Mouse (Mus musculus): ENCODE results near the gene Fntb. TPM values are rescaled to one million over a fixed set of nuclear protein-coding genes. Genes with fewer than 3 reads are reported as not detected.
"Not testable (repeated sequence)": the region's sequence is repeated elsewhere in the genome, so short reads cannot be mapped to it uniquely, and the experiment has no call there.

Gene Fntb
- total RNA-seq, 2 experiments from 2014 or later, result 13.3 to 14.5 TPM

DNA sequence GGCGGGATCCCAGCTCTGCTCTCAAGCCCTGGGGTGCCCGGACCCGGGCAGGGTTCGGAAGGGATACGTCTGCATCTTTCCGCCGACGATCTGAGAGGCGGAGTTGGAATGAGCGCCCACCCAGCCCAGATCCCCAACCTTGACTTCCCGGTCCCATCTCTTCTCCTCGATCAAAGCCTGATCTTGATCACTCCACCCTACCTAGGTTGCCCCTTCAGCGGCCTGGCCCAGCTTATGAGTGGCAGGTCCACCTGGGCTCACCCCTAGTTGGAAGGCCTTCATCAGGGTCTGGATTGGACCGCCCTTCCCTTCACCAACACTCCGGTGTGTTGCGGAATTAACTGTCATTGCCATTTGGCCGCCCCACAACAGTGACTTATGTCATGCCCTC, 57.3 kb downstream of the Fntb start, which contains the start of gene Rab15:
TSS of gene Rab15 (minus strand) at position 258 of the 391 bp plus-strand sequence.
- intact Hi-C loops (cut with DNase I), result no loop called here
- DNase-seq, result no peak

DNA sequence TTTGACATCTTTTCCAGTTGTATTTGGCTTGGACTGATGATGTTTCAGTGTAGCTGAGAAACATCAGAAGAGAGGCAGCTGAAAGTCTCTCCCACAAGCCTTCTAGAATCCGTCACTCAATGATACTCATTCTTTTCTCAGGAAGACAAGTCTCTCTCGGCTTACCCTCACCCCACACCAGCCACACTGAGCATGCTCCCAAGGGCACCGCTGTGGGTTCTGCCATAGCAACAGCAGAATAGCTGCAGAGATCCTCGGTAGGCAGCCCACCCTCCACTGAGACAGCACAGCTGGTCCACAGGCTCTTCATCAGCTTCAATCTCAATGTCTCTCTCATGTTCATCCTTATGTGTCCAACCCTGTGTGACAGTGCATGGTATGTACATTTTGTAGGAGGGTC, 59.9 kb downstream of the Fntb start:
- intact Hi-C loops (cut with DNase I), result no loop called here
- DNase-seq, result no peak

DNA sequence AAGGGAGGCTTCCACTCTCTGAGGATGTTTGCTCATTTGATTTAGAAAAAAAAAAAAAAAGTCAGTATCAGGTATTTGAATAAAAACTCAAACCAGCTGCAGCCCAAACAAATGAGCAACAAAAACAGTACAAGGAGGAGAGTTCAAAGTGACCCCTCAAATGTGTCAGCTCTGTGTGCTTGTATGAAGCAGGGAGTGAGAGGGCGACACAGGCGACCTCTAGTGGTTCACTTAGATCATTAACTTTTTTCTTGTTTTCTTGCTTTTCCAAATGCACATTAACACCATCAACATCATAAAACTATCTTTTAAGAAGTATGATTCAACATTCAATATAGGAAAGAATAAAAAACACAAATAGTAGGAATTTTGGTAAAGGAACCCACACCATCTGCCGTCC, 67.3 kb downstream of the Fntb start:
- DNase-seq, result no peak
- intact Hi-C loops (cut with DNase I), result loop anchor here (10.0 kb wide), 1 partner anchor 732 kb away; no protein-coding TSS in a partner anchor

DNA sequence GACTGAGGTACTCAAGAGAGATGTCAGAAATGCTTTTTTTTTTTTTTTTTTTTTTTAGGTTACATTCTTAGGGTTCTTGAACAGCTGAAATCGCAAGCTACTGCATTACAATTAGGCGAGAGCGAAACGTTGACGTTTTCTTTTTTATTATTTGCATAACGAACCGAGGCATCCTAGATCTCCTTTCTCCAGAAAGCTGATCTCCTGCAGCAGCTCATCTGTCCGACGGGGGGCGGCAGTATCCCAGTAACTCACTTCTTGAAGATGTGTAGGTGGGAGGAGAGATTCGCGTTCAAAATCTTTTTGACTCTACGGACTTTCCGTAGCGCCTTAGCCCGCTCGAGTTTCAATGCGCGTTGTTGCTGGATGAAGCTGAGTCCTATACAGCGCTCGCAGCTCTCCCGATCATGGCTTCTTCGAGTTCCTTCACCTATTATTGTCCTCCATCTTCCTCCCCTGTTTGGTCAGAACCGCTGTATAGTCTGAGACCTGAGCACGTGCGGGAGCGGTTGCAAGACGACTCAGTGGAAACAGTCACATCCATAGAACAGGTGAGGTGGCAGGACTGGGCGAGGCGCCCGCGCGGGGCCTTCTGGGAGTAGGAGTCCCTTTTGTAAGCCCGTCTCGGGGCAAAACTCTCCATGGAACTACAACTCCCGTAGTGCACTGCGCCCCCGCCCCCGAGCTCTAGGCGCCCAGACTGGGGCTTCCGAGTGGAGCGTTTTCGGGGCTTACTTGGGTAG, 71.9 kb downstream of the Fntb start:
- peak; percentile 96 to 98 for DNase-seq
- intact Hi-C loops (cut with DNase I), result loop anchor here (2.0 to 10.0 kb wide), 5 partner anchors 42 to 830 kb away; partner anchors contain the start of gene Fut8

DNA sequence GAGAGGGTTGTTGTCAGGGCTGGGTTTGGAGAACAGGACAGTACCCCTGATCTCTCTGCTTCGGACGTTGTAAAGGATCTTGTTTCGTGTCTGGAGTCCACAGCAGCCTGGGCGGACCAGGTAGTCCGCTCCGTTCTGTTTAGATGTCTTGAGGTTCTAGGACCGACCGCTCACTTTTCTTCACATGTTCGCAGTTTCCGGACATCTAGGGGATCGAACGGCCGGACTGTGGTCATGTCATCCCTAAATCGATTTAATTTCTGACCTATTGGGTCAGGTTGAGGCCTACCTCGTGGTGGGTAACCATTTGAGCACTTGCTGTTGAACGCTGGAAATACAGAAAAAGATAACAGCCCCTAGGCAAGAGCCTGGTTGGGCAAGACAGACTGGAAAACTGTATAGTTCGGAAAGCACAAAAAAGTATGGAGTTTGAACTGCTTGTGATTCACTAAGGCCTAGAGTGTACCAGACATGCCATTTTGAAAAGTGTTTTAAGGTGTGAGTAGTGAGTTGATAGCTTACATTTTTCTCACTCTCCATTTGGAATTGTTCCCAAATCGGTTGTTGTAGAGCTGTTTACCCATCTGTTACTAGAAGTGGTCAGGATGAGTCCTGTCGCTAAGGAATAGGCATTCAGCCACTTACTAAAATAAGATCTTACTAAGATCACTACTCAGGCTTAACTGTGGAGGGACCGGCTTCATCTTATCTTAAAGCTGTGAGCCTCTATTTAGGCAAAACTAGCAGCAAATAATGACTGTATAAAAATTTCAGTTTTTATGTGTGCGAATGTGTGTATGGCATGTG, 72.7 kb downstream of the Fntb start:
- intact Hi-C loops (cut with DNase I), result loop anchor here (2.0 to 10.0 kb wide), 6 partner anchors 41 to 829 kb away; partner anchors contain the start of gene Fut8

DNA sequence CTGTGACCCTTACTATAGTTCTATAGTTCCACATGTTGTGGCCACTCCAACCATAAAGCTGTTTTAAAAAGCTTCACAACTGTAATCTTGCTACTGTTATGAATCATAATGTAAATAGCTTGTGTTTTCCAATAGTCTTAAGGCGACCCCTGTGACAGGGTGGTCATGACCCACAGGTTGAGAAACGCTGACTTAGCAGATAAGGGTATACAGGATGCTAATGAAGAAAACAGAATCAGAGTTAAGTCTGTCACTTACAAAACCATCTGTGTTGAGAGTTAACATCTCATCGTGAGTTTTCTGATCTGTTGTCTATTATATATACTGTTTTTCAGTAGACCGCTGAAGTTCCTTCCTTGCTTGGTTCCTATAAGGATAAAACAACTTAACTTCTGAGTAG, 73.9 kb downstream of the Fntb start:
- no peak for DNase-seq
- intact Hi-C loops (cut with DNase I), result loop anchor here (2.0 to 10.0 kb wide), 5 partner anchors 122 to 828 kb away; partner anchors contain the start of gene Fut8

More for the DNA sequence above, 72.7 kb downstream of the Fntb start:
- no peak for DNase-seq

DNA sequence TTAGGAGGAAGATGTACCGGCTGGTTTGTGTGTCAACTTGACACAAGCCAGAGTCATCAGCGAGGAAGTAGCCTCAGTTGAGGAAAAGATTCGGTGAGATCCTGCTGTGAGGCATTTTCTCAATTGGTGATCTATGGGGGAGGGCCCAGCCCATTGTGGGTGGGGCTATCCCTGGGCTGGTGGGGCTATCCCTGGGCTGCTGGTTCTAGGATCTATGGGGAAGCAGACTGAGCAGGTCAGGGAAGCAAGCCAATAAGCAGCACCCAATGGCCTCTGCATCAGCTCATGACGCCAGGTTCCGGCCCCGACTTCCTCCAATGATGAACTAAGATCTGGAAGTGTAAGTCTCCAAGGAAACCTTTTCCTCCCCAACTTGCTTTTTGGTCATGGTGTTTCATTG, 74.7 kb downstream of the Fntb start:
- intact Hi-C loops (cut with DNase I), result no loop called here
- DNase-seq, result no peak

DNA sequence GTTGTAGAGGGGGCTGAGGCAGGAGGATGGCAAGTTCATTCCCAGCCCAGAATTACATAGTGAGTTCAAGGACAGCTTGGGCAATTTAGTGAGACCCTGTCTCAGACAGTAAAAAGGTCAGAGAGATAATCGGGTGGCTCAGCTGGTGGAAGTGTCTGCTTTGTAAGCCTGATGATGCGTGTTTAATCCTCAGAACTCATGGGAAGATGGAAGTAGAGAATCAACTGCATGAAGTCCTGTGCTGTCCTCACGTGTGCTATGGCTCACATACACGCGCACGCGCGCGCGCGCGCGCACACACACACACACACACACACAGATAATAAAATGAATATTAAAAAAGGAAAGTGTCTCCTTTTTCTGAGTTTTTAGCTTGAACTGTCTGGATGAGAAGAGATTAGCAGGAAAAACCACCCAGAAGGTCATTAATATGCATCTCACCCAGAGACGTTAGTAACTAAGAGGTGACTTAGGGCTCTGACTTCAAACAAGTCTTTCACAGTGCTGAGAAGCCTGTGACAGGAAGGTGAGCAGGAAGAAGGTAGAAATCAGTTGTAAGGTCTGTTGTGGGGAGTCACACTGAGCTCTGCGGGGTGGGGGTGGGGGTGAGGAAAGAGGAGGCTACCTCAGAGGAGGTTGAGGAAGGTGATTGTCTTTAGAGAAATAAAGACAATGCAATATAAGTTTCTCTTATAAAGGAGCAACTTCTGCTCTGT, 79.1 kb downstream of the Fntb start:
- no peak for DNase-seq
- intact Hi-C loops (cut with DNase I), result no loop called here

DNA sequence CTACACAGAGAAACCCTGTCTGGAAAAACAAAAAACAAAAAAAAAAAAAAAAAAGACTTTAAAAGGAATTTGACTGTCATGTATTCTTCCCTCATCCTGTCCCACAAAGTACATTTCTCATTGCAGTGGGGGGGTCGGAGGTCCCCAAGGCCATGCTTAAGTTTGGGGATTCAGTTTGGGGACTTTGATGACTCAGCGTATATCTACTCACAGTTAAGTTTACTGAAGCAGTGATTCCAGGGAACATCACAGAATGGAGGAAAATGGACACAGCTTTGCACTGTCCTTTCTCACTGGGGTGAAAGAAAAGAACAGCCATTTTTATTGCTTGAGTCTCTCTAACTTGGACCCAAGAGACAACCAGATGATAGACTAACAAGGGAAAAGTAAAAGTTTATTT, 87.0 kb downstream of the Fntb start:
- intact Hi-C loops (cut with DNase I), result no loop called here
- no peak for DNase-seq

DNA sequence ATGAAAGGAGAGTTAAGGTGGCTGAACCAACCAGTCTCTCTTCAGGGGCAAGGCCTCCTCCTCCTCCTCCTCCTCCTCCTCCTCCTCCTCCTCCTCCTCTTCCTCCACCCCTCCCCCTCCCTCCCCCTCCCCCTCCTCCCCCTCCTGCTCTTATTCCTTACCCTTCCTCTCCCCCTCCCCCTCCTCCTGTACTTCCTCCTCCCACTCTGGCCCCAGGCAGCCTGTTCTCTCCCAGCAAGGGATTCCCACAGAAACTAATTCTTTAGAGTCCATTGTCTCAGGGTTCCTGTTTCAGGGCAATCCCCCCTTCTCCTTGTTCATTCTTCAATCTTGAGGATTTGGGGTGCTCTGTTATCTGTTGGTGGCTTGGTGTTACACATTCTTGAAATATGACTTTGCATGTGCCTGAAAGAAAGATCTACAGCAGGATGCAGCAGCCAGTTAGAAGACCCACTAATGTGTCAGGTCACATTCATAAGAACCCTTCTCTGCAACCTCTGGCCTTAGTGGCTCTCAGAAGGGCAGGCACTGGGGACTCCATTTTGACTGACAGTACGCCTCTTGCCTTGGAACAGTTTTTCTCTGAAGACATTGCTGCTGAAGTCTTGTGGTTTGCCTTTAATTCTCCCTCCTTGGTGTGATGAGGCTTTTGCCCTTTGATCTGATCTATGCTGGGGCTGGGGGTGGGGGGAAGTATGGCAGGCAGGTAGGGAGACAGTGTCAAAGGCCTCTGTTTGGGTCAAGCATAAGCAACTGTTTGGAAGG, 88.2 kb downstream of the Fntb start:
- intact Hi-C loops (cut with DNase I), result no loop called here
- DNase-seq, result no peak

DNA sequence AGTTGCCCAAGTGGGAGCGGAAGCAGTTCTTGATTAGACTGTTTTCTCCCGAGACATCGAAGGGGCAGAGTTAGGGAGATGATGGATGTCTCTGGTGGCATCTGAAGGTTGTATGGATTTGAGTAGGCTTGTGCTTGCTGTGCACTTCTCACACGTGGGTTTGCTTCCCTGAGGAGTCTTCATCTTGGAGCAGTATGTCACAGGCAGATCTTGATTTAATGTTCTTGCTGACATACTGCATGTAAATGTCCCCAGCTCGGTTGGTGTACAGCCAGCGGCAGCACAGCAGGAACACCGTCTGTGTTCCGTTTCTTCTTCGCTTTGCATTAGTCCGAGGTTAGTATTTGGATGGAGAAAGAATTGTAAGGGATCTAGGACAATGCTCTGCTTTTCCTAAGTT, 91.7 kb downstream of the Fntb start:
- no peak for DNase-seq
- intact Hi-C loops (cut with DNase I), result no loop called here

DNA sequence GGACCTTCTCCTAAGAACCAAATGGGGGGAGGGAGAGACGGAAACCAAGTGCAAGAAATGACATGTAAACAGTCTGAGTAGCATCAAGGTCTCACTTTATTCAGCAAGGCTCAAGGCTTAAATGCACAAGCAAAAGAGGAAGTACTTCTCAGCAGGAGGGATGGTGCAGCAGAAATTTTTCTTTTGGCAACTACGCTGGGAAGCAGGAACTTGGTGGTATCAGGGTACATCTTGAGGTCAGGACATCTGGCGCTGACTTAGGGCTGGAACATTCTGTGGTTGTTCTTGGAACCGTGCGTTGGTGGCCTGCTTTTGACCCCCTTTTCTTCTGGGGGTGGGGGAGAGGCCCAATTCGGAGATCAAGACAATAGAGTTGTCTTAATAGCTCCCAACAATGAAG, 93.4 kb downstream of the Fntb start:
- intact Hi-C loops (cut with DNase I); DNase-seq: not testable (repeated sequence)

DNA sequence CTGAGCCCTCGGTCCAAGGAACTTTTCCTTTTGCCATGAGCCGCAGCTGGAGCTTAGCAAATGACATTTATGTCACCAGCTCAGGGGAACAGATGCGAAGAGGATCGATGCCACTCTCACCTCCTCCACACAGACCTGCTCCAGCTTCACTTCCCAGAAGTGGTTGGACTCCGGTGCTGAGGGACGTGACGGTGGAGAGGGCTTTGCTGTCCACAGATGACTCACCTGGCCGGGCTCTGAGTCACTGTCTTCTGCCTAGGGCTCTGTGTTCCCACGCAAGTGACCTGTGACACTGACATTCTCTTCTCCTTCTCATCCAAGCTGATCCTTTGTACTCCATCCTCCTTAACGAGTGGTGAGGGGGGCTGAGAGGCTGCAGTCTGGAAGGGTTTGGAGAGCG, 98.3 kb downstream of the Fntb start:
- intact Hi-C loops (cut with DNase I), result no loop called here
- DNase-seq, result no peak

DNA sequence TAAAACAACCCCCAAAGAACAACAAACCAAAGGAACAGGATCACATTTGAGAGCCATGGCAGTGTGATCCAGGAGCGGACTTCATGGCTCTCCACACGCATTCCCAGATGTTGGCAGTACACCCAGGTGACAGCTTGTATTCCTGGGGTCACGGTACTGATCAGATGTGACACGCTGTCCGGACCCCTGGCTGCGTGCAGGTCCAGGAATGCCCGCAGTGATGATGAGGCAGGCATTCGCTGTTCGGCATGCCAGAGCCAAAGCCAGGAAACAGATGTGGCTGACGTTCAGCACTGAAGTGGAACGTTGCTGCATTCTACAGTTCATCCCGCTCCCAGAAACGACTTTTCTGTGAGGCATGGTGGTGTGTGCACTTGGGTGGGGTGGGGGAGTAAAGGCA, 99.9 kb downstream of the Fntb start:
- DNase-seq, result no peak
- intact Hi-C loops (cut with DNase I), result no loop called here

DNA sequence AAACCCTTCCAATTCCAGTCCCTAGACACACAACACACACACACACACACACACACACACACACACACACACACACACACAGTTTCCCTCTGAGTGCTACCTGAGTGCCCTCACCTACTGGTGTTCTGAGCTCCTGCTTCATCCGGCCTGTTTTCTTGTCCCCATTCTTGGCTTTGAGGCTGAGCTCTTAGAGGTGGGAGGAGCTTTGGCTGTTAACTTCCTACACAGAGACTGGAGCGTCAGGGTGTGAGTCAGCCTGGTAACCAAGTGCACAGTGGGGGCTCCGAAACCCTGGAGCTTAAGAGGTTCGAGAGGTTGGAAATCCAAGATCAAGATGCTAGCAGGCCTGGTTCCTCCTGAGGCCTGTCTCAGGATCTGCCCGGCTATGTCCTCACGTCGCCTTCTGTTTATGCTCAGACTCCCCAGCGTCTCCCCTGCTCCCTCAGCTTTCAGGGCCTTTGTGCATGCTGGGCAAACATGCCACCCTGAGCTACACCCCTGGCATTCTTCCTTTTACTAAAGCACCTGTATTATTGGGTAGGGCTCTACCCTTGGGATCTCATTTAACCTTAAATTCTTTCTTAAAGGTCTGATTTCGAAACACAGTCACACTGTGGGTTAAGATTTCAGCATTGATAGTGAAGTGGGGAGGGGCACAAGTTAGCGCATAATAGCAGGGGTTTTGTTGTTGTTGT, 102.3 kb downstream of the Fntb start:
- no peak for DNase-seq
- intact Hi-C loops (cut with DNase I), result no loop called here

DNA sequence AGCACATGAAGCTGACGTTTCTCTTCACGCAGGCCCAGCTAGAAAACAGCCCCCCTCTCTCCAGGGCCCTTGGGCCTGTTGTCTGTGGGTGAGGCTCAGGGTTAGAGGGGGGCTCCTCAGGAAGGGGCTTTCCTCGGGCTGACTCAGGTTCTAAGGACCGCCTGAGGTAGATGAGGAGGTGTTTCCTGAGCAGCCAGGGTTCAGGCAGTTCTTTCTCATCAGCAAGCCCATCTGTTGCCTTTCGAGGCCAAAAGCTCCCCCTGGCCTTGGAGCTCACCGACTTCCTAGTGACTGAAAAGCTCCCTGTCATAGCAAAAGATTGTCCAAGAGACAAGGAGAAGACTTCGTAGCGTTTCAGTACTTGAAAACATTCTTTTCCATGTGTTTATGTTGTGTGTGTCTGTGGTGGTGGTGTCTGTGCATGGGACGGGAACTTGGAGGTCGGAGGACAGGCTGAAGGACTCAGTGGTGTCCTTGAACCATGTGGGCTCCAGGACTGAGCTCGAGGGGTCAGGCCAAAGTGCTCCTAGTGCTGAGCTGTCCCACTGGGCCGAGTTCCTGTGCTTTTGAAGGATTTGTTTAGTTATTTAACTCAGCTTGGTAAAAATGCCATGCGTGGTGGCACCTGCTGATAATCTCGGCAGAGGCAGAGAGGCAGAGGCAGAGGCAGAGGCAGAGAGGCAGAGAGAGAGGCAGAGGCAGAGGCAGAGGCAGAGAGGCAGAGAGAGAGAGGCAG, 103.2 kb downstream of the Fntb start:
- DNase-seq, result no peak
- intact Hi-C loops (cut with DNase I), result no loop called here

DNA sequence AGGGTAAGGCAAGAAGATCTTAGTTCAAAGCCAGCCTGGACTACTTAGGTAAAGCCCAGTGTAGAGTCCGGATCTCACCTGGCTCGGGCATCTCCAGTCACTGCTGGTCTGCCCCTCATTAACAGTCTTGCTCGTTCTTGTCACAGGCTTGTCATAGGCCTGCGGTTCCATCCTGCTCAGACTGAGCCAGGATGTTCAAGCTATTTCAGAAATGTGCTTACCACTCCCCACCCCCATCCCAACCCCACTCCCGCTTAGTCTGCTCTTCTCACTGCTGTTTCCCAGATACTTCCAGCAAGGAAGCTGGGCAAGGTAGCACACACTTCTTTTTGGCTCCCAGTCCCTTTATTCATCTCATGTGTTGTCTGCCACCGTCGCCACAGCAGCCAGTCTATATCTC, 104.2 kb downstream of the Fntb start:
- intact Hi-C loops (cut with DNase I), result no loop called here

DNA sequence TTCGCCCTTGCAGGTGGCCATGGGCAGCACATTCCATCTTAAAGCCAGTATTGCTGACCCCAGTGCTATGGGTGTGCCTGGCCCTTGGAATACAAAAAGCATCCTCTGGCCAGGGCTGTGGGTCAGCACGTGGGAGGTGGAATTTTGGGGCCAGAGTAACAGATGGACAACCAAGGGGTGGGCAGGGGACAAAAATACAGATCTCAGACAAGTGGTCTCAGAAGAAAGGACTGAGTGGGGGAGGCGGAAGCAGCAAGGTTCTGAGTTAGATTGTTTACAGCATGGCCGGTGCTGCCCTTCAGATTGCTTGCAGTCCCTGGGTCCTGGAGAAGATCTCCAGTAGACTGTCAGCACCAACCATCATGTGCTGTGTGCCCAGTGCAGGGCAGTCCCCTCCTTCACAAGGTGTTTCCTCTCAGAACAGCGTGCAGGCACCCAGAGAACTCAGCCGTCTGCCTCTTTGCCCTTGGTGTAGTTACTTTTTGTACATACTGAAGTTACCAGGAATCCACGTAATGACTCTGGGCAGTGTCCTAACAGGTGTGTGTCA, 107.5 kb downstream of the Fntb start:
- no peak for DNase-seq
- intact Hi-C loops (cut with DNase I), result no loop called here

More for the DNA sequence above, 104.2 kb downstream of the Fntb start:
- DNase-seq, result no peak

DNA sequence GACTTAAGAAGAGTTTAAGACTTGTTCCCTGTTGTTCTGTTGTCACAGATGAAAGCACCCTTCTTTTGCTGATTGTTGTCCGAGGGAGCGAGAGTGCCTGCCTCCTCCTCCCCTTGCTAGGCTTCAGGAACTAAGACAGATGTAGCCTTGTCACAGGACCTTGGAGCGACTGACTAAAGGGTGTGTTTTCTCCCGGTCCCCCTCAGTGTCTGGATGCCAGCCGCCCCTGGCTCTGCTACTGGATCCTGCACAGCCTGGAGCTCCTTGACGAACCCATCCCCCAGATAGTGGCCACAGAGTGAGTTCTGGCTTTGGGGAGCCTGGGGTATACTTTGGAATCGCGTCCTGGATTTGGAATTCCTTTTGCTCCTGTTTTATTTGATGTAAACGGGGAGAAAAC, 109.4 kb downstream of the Fntb start:
- no peak for DNase-seq
- intact Hi-C loops (cut with DNase I), result no loop called here

Data from heart, postnatal 36 days (tissue).